Mouse (Mus musculus) midbrain, embryonic 14.5 days (tissue): ENCODE measurements around the gene Arl4c. TPM values are rescaled to one million over a fixed set of nuclear protein-coding genes. Genes with fewer than 3 reads are reported as not detected.

Experiments used
- ATAC-seq: fragments of 200-750 bp; cut with Nextera tagmentation; 2 replicates; pipeline ENCODE4 v1.8.0; 2017; ENCODE audit warnings: moderate number of reproducible peaks, moderate library complexity; ENCODE audit not compliant: low FRiP score, low TSS enrichment
- DNase-seq: peaks from one replicate; pipeline ENCODE4 v3.0.0-alpha.2; 2015
- H3K27ac ChIP-seq: fragments of 300-500 bp; sonication (generic); replicated peaks from 2 replicates; pipeline ENCODE4 v1.5.1; 2014; ENCODE audit warnings: mild to moderate bottlenecking, low read depth, low read length, moderate library complexity
- H3K27me3 ChIP-seq: fragments of 300-500 bp; sonication (generic); 2 replicates; pipeline ENCODE4 v1.6.1; 2014; ENCODE audit warnings: low read length, control low read depth, mixed read lengths; ENCODE audit not compliant: control insufficient read depth, insufficient read depth
- H3K36me3 ChIP-seq: fragments of 300-500 bp; sonication (generic); 2 replicates; pipeline ENCODE4 v1.6.1; 2014; ENCODE audit warnings: low read length, control low read depth; ENCODE audit not compliant: control insufficient read depth, insufficient read depth
- H3K4me1 ChIP-seq: fragments of 300-500 bp; sonication (generic); 2 replicates; pipeline ENCODE4 v1.6.1; 2014; ENCODE audit warnings: mild to moderate bottlenecking, antibody characterized with exemption, low read length, control low read depth; ENCODE audit not compliant: control insufficient read depth, insufficient read depth
- H3K4me2 ChIP-seq: fragments of 300-500 bp; sonication (generic); 2 replicates; pipeline ENCODE4 v1.6.1; 2014; ENCODE audit warnings: mild to moderate bottlenecking, low read length, moderate library complexity
- H3K4me3 ChIP-seq: fragments of 300-500 bp; sonication (generic); replicated peaks from 2 replicates; pipeline ENCODE4 v1.5.1; 2014; ENCODE audit warnings: low read depth, low read length
- H3K9ac ChIP-seq: fragments of 300-500 bp; sonication (generic); replicated peaks from 2 replicates; pipeline ENCODE4 v1.6.1; 2014; ENCODE audit warnings: mild to moderate bottlenecking, low read length, moderate library complexity
- H3K9me3 ChIP-seq: fragments of 300-500 bp; sonication (generic); 2 replicates; pipeline ENCODE4 v1.6.1; 2016; ENCODE audit warnings: low read length, control low read depth, mixed read lengths; ENCODE audit not compliant: control insufficient read depth
- WGBS: fragments of 180-500 bp; shearing (Covaris S2); extraction: QIAGEN DNeasy Blood & Tissue Kit; methylation state at CpG from one replicate; pipeline ENCODE4 v1.1.7; 2014; 5-methylcytosine and 5-hydroxymethylcytosine counted together
- polyA plus RNA-seq: library from polyadenylated mRNA; unstranded; fragments of >200 nt; fragmentation: Nextera tagmentation; extraction: Ambion mirVana; gene quantifications from 2 replicates; pipeline ENCODE4 v1.2.1, GENCODE M21; 2014

The Arl4c gene
- polyA plus RNA-seq, 1 experiment from 2014 or later: 23.4 TPM

GRCm38 (mm10) chr1:88632851-88633250 is 69.2 kb downstream of the Arl4c start:
- H3K4me1 ChIP-seq: no peaks in the 10 kb centered on the region
- no peak for DNase-seq
- no peak overlapping the region for H3K4me3 ChIP-seq
- no peak for ATAC-seq
- no peak overlapping the region for H3K27ac ChIP-seq
- no peaks in the 10 kb centered on the region for H3K9me3 ChIP-seq
- H3K27me3 ChIP-seq: no peaks in the 10 kb centered on the region
- H3K4me2 ChIP-seq: no peak overlapping the region
- no peak overlapping the region for H3K9ac ChIP-seq
- no peaks in the 10 kb centered on the region for H3K36me3 ChIP-seq
- WGBS: 77% methylated on average over 6 of the region's 6 CpGs

- Histone ChIP-seq H3K9ac (no peak overlapping the region), H3K4me1 (no peaks in the 10 kb centered on the region), H3K4me3 (no peak overlapping the region), H3K27ac (no peak overlapping the region), H3K27me3 (no peaks in the 10 kb centered on the region), H3K4me2 (no peak overlapping the region), H3K9me3 (no peaks in the 10 kb centered on the region), H3K36me3 (no peaks in the 10 kb centered on the region)
- ATAC-seq (no peak), DNase-seq (no peak)
- WGBS: 2% methylated on average over 2 of the region's 2 CpGs
These were observed 72.0 kb downstream of the Arl4c start for GRCm38 (mm10) chr1:88629966-88630488.

- 98% methylated on average over 1 of the region's 1 CpGs for WGBS
- H3K27me3 ChIP-seq: no peaks in the 10 kb centered on the region
- ATAC-seq: no peak
These were observed 76.8 kb downstream of the Arl4c start for GRCm38 (mm10) chr1:88625190-88625589.

DNA sequence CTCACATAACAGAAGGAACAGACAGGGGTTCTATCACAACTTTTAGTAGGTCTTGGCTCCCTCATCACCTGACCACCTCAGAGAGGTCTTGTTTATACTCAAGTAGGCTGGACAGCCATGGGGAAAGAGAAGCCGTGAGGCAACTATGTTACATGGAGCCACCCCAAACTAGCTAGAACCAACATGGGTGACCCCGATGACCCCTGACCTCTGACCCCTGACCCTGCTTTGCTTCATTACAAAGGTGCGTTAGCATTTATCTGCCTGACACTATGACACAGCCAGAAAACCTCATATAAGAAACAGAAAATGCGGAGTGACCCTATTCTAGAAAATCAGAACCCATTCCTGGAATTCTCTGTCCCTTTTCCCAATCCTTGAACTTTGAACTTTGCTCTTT is 77.6 kb downstream of the Arl4c start:
- no peaks in the 10 kb centered on the region; the same call in 1 of the 2 replicates for H3K4me1 ChIP-seq
- H3K36me3 ChIP-seq: no peaks in the 10 kb centered on the region
- no peak overlapping the region for H3K4me3 ChIP-seq
- 92% methylated on average over 4 of the region's 4 CpGs for WGBS
- H3K9ac ChIP-seq: no peak overlapping the region
- no peaks in the 10 kb centered on the region for H3K9me3 ChIP-seq
- no peak overlapping the region; the same call in 1 of the 2 replicates for H3K27ac ChIP-seq
- ATAC-seq (no peak), DNase-seq (no peak)
- no peak overlapping the region for H3K4me2 ChIP-seq
- no peaks in the 10 kb centered on the region for H3K27me3 ChIP-seq

More at GRCm38 (mm10) chr1:88625190-88625589, 76.8 kb downstream of the Arl4c start:
- Histone ChIP-seq H3K36me3 (no peaks in the 10 kb centered on the region), H3K9me3 (no peaks in the 10 kb centered on the region), H3K4me2 (no peak overlapping the region), H3K4me1 (no peaks in the 10 kb centered on the region; the same call in 1 of the 2 replicates), H3K27ac (no peak overlapping the region), H3K4me3 (no peak overlapping the region), H3K9ac (no peak overlapping the region)
- DNase-seq: no peak

- Histone ChIP-seq H3K4me1 (no peaks in the 10 kb centered on the region; the same call in 1 of the 2 replicates), H3K27ac (no peak overlapping the region; the same call in 1 of the 2 replicates), H3K9me3 (no peaks in the 10 kb centered on the region), H3K27me3 (no peaks in the 10 kb centered on the region), H3K36me3 (no peaks in the 10 kb centered on the region), H3K9ac (no peak overlapping the region), H3K4me3 (no peak overlapping the region), H3K4me2 (no peak overlapping the region)
- ATAC-seq (no peak), DNase-seq (peak; percentile 53)
- 58% methylated on average over 8 of the region's 8 CpGs for WGBS
These were observed 78.4 kb downstream of the Arl4c start for GRCm38 (mm10) chr1:88623541-88624115.

Other genes with a start within 250 kb of the Arl4c start
- gene Glrp1, start 192.2 kb downstream of the Arl4c start, polyA plus RNA-seq: not detected in 2 replicates